In genomic region chr11:46225345-46225744, GRCm38 (mm10) we compare ENCODE assay signal across 32 mouse cellular contexts. TPM values are rescaled to one million over a fixed set of nuclear protein-coding genes. Genes with fewer than 3 reads are reported as not detected.
DNase-seq lines count a peak whose midpoint lies in the region; ATAC-seq and TF ChIP-seq lines count a peak whose summit lies in the region.
"Had no signal": no experiment of that assay in that cellular context is flagged by ENCODE, and none has a peak within 500 bp of the region (broad histone marks: within the 10 kb centered on the region; RNA-seq: fewer than 3 reads in every experiment).

No protein-coding gene starts in this region.

- H3K27ac ChIP-seq in embryonic facial prominence, embryonic 14.5 days (replicated peaks; ENCODE audit: low read depth, low read length): no peak overlapping the region
- no peak overlapping the region for H3K27ac ChIP-seq in embryonic facial prominence, embryonic 10.5 days (replicated peaks)
- H3K27ac ChIP-seq: embryonic facial prominence, embryonic 13.5 days; forebrain, embryonic 12.5 days; forebrain, embryonic 15.5 days; gastrocnemius, adult 2 months; heart, embryonic 13.5 days; hindbrain, embryonic 12.5 days; hindbrain, embryonic 15.5 days had no signal

- DNase-seq in embryonic facial prominence, embryonic 14.5 days (ENCODE audit: low spot score): peak; percentile 19
- DNase-seq in embryonic facial prominence, embryonic 10.5 days (ENCODE audit: low spot score): no peak
- DNase-seq in 3T3-L1 (ENCODE audit: low read depth, low spot score): peak; percentile 46
- DNase-seq in Patski (ENCODE audit: low read depth, low spot score): no peak
- no peak for DNase-seq in MN1 (ENCODE audit: low spot score)
- no peak for DNase-seq in layer of hippocampus, postnatal 25 days (ENCODE audit: extremely low spot score in 1 of 2, low spot score in 1 of 2)
- DNase-seq in left cerebral cortex, postnatal 14 days (ENCODE audit: low spot score in 2 of 2): no peak
- DNase-seq: adrenal gland, adult 2 months; adrenal gland, postnatal 14 days; B cell, adult 2 months; cerebellum, adult 11 months; cerebellum, adult 2 months; cerebellum, adult 9-11 months; cerebellum, postnatal 25 days; gastrocnemius, adult 2 months; gastrocnemius, postnatal 25 days; heart, adult 18-20 months; heart, postnatal 14 days had no signal

- no peaks in the 10 kb centered on the region for H3K9me3 ChIP-seq in embryonic facial prominence, embryonic 14.5 days (ENCODE audit: control insufficient read depth, low read length)
- no peaks in the 10 kb centered on the region for H3K9me3 ChIP-seq in embryonic facial prominence, embryonic 10.5 days
- H3K9me3 ChIP-seq: embryonic facial prominence, embryonic 13.5 days; forebrain, embryonic 12.5 days; forebrain, embryonic 15.5 days; heart, embryonic 13.5 days; hindbrain, embryonic 12.5 days; hindbrain, embryonic 15.5 days had no signal

- no peak overlapping the region for H3ac ChIP-seq in myocyte (ENCODE audit: control insufficient read depth, insufficient read length)

- no peak overlapping the region for H3K4me2 ChIP-seq in embryonic facial prominence, embryonic 14.5 days (ENCODE audit: low read depth, low read length)
- H3K4me2 ChIP-seq in myocyte (ENCODE audit: low read depth): peak overlapping the region; percentile 40
- H3K4me2 ChIP-seq: embryonic facial prominence, embryonic 13.5 days; forebrain, embryonic 12.5 days; forebrain, embryonic 15.5 days; heart, embryonic 13.5 days; hindbrain, embryonic 12.5 days; hindbrain, embryonic 15.5 days had no signal

- no peak for ATAC-seq in embryonic facial prominence, embryonic 14.5 days (ENCODE audit: low read depth)
- peak; percentile 93 for ATAC-seq in Patski
- ATAC-seq: CD4-positive, CD25-positive, alpha-beta regulatory T cell, adult 4 months; forebrain, embryonic 15.5 days; intestine, postnatal 0 days had no signal

- WGBS in embryonic facial prominence, embryonic 14.5 days: 58% methylated on average over 5 of the region's 5 CpGs
- 78% methylated on average over 5 of the region's 5 CpGs for WGBS in embryonic facial prominence, embryonic 10.5 days

- TF ChIP-seq POLR2A in myocyte (IDR thresholded peaks at IDR 0.05; ENCODE audit: insufficient read length, low read depth): no peak

- no peaks in the 10 kb centered on the region for H3K27me3 ChIP-seq in embryonic facial prominence, embryonic 14.5 days (replicated peaks; ENCODE audit: control insufficient read depth, insufficient read depth, low read length)
- no peaks in the 10 kb centered on the region for H3K27me3 ChIP-seq in embryonic facial prominence, embryonic 10.5 days (replicated peaks; ENCODE audit: low read depth, poor library complexity, severe bottlenecking)
- H3K27me3 ChIP-seq in Patski: no peaks in the 10 kb centered on the region
- no peaks in the 10 kb centered on the region for H3K27me3 ChIP-seq in myocyte (ENCODE audit: control insufficient read depth, insufficient read depth, insufficient read length)
- H3K27me3 ChIP-seq: embryonic facial prominence, embryonic 13.5 days; forebrain, embryonic 12.5 days; forebrain, embryonic 15.5 days; heart, embryonic 13.5 days; hindbrain, embryonic 12.5 days; hindbrain, embryonic 15.5 days had no signal

- TF ChIP-seq CTCF in Patski (IDR thresholded peaks at IDR 0.05): no peak

- in situ Hi-C loops in Patski (cut with MboI; ENCODE audit: low pct_unique_long_range_greater_than_20kb): no loop called here

- no peaks in the 10 kb centered on the region for H3K36me3 ChIP-seq in embryonic facial prominence, embryonic 14.5 days (ENCODE audit: control insufficient read depth, insufficient read depth, low read length)
- H3K36me3 ChIP-seq in embryonic facial prominence, embryonic 10.5 days (replicated peaks): peaks cover 10% of the 10 kb centered on the region; the same call in 1 of the 2 replicates
- H3K36me3 ChIP-seq in myocyte (ENCODE audit: control insufficient read depth, insufficient read depth): no peaks in the 10 kb centered on the region
- H3K36me3 ChIP-seq: embryonic facial prominence, embryonic 13.5 days; heart, embryonic 13.5 days had no signal

- CTCF ChIA-PET in Patski (lab: Charles Lee): interaction anchor here (1.0 to 3.4 kb wide), 3 partner anchors 10 to 26 kb away, joined by 3 to 18 read pairs (median 13); no protein-coding TSS in a partner anchor

- peaks cover 3% of the 10 kb centered on the region; the same call in 1 of the 2 replicates for H3K4me1 ChIP-seq in embryonic facial prominence, embryonic 14.5 days (ENCODE audit: control insufficient read depth, insufficient read depth, low read length)
- peaks cover 3% of the 10 kb centered on the region; the same call in 1 of the 2 replicates for H3K4me1 ChIP-seq in embryonic facial prominence, embryonic 10.5 days
- H3K4me1 ChIP-seq: forebrain, embryonic 12.5 days; forebrain, embryonic 15.5 days had no signal

- POLR2A ChIA-PET in Patski (lab: Charles Lee): interaction anchor here (0.6 to 1.2 kb wide), 2 partner anchors 9 to 26 kb away, joined by 3 to 4 read pairs; no protein-coding TSS in a partner anchor

- H3K79me2 ChIP-seq in myocyte (ENCODE audit: control insufficient read depth, insufficient read depth): no peaks in the 10 kb centered on the region

- no peak overlapping the region for H3K9ac ChIP-seq in embryonic facial prominence, embryonic 14.5 days (ENCODE audit: low read depth, low read length)
- H3K9ac ChIP-seq: embryonic facial prominence, embryonic 13.5 days; forebrain, embryonic 12.5 days; forebrain, embryonic 15.5 days; heart, embryonic 13.5 days; hindbrain, embryonic 12.5 days; hindbrain, embryonic 15.5 days had no signal

- intact Hi-C loops in left cerebral cortex, postnatal 14 days (cut with DNase I): no loop called here

- H3K4me3 ChIP-seq in embryonic facial prominence, embryonic 14.5 days (ENCODE audit: low read depth, low read length): no peak overlapping the region
- H3K4me3 ChIP-seq in embryonic facial prominence, embryonic 10.5 days: no peak overlapping the region
- no peak overlapping the region for H3K4me3 ChIP-seq in myocyte
- H3K4me3 ChIP-seq: embryonic facial prominence, embryonic 13.5 days; erythroblast, embryonic 14.5 days; forebrain, embryonic 12.5 days; forebrain, embryonic 15.5 days; gastrocnemius, adult 2 months; heart, embryonic 13.5 days; hindbrain, embryonic 12.5 days; hindbrain, embryonic 15.5 days had no signal

TF ChIP-seq in myocyte, 11 proteins besides CTCF, POLR2A, EP300 and RAD21:
- TF ChIP-seq MAX (IDR thresholded peaks at IDR 0.05; ENCODE audit: low read depth): no peak
- TF ChIP-seq CEBPB (IDR thresholded peaks at IDR 0.05; ENCODE audit: insufficient read depth, poor library complexity, severe bottlenecking): no peak
- TF ChIP-seq MYOD1 (IDR thresholded peaks at IDR 0.05; ENCODE audit: control insufficient read depth in 1 of 3, insufficient read length in 2 of 3, low read depth in 2 of 3): no peak
TF ChIP-seq in myocyte: peak in this region for 0.

RNA-seq across cellular contexts. Expression of gene Fndc9, which starts 10.0 kb away (rescaled TPM):
- polyA plus RNA-seq in embryonic facial prominence, embryonic 14.5 days (2014; fragmentation: Nextera tagmentation; extraction: Ambion mirVana): 0.20 and 0.45 TPM in 2 replicates
- 0.26 and 0.29 TPM in 2 replicates for polyA plus RNA-seq in embryonic facial prominence, embryonic 10.5 days (2016; fragmentation: Nextera tagmentation; extraction: Ambion mirVana)
- polyA plus RNA-seq in Patski (2021) (0.47 TPM), myocyte (2012; fragmentation: generic; extraction: Trizol) (0.74 TPM)
- under 1 TPM; 0.71 to 0.77 TPM for total RNA-seq in layer of hippocampus, postnatal 25 days (2021)
- 1 to 10 TPM; 6.7 to 7.3 TPM for total RNA-seq in left cerebral cortex, postnatal 14 days (2021)
- total RNA-seq: adrenal gland, adult 2 months; adrenal gland, postnatal 14 days; adrenal gland, postnatal 4 days; gastrocnemius, adult 2 months; gastrocnemius, postnatal 25 days; heart, adult 18-20 months; heart, postnatal 14 days; hematopoietic stem cell, adult 5-6 weeks had no signal
- polyA plus RNA-seq: adrenal gland, adult 2 months; erythroblast, embryonic 14.5 days had no signal

RNA-seq across cellular contexts. Expression of gene Nipal4, which starts 59.0 kb away (rescaled TPM):
- polyA plus RNA-seq in embryonic facial prominence, embryonic 14.5 days (2014; fragmentation: Nextera tagmentation; extraction: Ambion mirVana): 1.8 and 2.1 TPM in 2 replicates
- polyA plus RNA-seq in embryonic facial prominence, embryonic 10.5 days (2016; fragmentation: Nextera tagmentation; extraction: Ambion mirVana): 0.29 and 0.71 TPM in 2 replicates
- not detected for polyA plus RNA-seq in Patski (2021)
- 0.02 TPM for polyA plus RNA-seq in myocyte (2012; fragmentation: generic; extraction: Trizol)
- 1 to 10 TPM; 3.3 to 3.7 TPM for total RNA-seq in layer of hippocampus, postnatal 25 days (2021)
- 1 to 10 TPM; 1.6 to 2.6 TPM for total RNA-seq in left cerebral cortex, postnatal 14 days (2021)
- total RNA-seq: adrenal gland, adult 2 months; adrenal gland, postnatal 14 days; common myeloid progenitor, adult 5-6 weeks; gastrocnemius, adult 2 months; gastrocnemius, postnatal 25 days; heart, adult 18-20 months; hematopoietic stem cell, adult 5-6 weeks; MEL had no signal
- polyA plus RNA-seq: erythroblast, embryonic 14.5 days had no signal

Comparison
In these comparisons a context has a peak if more than half of its experiments do, and no peak if none do; other contexts are left out.
1. DNase-seq: peak in embryonic facial prominence, embryonic 14.5 days (single experiment) and 3T3-L1 (single experiment); none in embryonic facial prominence, embryonic 10.5 days (single experiment), Patski (single experiment), MN1 (single experiment), layer of hippocampus, postnatal 25 days (0 of 2) and left cerebral cortex, postnatal 14 days (0 of 2).